Mouse (Mus musculus) forebrain, embryonic 16.5 days (tissue): Measurements from ENCODE around the gene Gtpbp6. TPM values are rescaled to one million over a fixed set of nuclear protein-coding genes. Genes with fewer than 3 reads are reported as not detected.
"Not testable (repeated sequence)": the region's sequence is repeated elsewhere in the genome, so short reads cannot be mapped to it uniquely, and the experiment has no call there.

Experiments used
- ATAC-seq: fragments of 200-750 bp; cut with Nextera tagmentation; 2 replicates; pipeline ENCODE4 v1.8.0; 2017; ENCODE audit warnings: mild to moderate bottlenecking, moderate library complexity
- H3K27ac ChIP-seq: fragments of 300-500 bp; sonication (generic); 2 replicates; pipeline ENCODE4 v1.5.1; 2014; ENCODE audit warnings: low read length, control low read depth
- H3K27me3 ChIP-seq: fragments of 300-500 bp; sonication (generic); replicated peaks from 2 replicates; pipeline ENCODE4 v1.6.1; 2014; ENCODE audit warnings: low read length; ENCODE audit not compliant: control insufficient read depth, insufficient read depth
- H3K36me3 ChIP-seq: fragments of 300-500 bp; sonication (generic); 2 replicates; pipeline ENCODE4 v1.6.1; 2014; ENCODE audit not compliant: control insufficient read depth, insufficient read depth
- H3K4me1 ChIP-seq: fragments of 300-500 bp; sonication (generic); replicated peaks from 2 replicates; pipeline ENCODE4 v1.6.1; 2014; ENCODE audit warnings: low read length; ENCODE audit not compliant: control insufficient read depth, insufficient read depth
- H3K4me2 ChIP-seq: fragments of 300-500 bp; sonication (generic); 2 replicates; pipeline ENCODE4 v1.6.1; 2014; ENCODE audit warnings: mild to moderate bottlenecking, low read length, control low read depth
- H3K4me3 ChIP-seq: fragments of 300-500 bp; sonication (generic); replicated peaks from 2 replicates; pipeline ENCODE4 v1.5.1; 2014; ENCODE audit warnings: mild to moderate bottlenecking, low read length, control low read depth
- H3K9ac ChIP-seq: fragments of 300-500 bp; sonication (generic); replicated peaks from 2 replicates; pipeline ENCODE4 v1.6.1; 2014; ENCODE audit warnings: low read depth, low read length, control low read depth
- H3K9me3 ChIP-seq: fragments of 300-500 bp; sonication (generic); 2 replicates; pipeline ENCODE4 v1.6.1; 2016; ENCODE audit warnings: low read length; ENCODE audit not compliant: control insufficient read depth
- WGBS: fragments of 180-500 bp; shearing (Covaris S2); extraction: QIAGEN DNeasy Blood & Tissue Kit; methylation state at CpG from one replicate; pipeline ENCODE4 v1.1.7; 2014; 5-methylcytosine and 5-hydroxymethylcytosine counted together
- polyA plus RNA-seq: library from polyadenylated mRNA; unstranded; fragments of >200 nt; fragmentation: Nextera tagmentation; extraction: Ambion mirVana; gene quantifications from 2 replicates; pipeline ENCODE4 v1.2.1, GENCODE M21; 2015

Gtpbp6 gene
- 61.7 and 68.9 TPM in 2 replicates for polyA plus RNA-seq

GRCm38 (mm10) chr5:110107581-110108304 lies at the start of gene Gtpbp6:
Gtpbp6 (minus strand) TSS chr5:110108197.
- Histone ChIP-seq H3K9ac (peak within 1 kb of the TSS; percentile 81), H3K27ac (peak within 1 kb of the TSS; percentile 97), H3K27me3 (no peaks in the 10 kb centered on the region), H3K4me3 (peak within 1 kb of the TSS; percentile 77), H3K4me2 (peak within 1 kb of the TSS; percentile 86), H3K4me1 (peaks cover 15% of the 10 kb centered on the region), H3K9me3 (0 out of 2 replicates have a peak, but pooled peaks cover 2% of the 10 kb centered on the region), H3K36me3 (peaks cover 34% of the 10 kb centered on the region)
- peak; percentile 78 for ATAC-seq
- WGBS: under 1% methylated on average over 71 of the region's 71 CpGs

- no peaks in the 10 kb centered on the region for H3K4me1 ChIP-seq
- H3K9ac ChIP-seq: no peak overlapping the region
- H3K27me3 ChIP-seq: no peaks in the 10 kb centered on the region
- H3K27ac ChIP-seq: no peak overlapping the region
- peaks cover 31% of the 10 kb centered on the region for H3K36me3 ChIP-seq
- no peak for ATAC-seq
- H3K4me2 ChIP-seq: no peak overlapping the region
- WGBS: 96% methylated on average over 5 of the region's 5 CpGs
- no peaks in the 10 kb centered on the region for H3K9me3 ChIP-seq
- no peak overlapping the region for H3K4me3 ChIP-seq
Observed at GRCm38 (mm10) chr5:110143007-110143406, 35.0 kb upstream of the Gtpbp6 start.

- no peak overlapping the region for H3K27ac ChIP-seq
- H3K4me1 ChIP-seq: no peaks in the 10 kb centered on the region; the same call in 1 of the 2 replicates
- no peak overlapping the region for H3K4me3 ChIP-seq
- H3K4me2 ChIP-seq: no peak overlapping the region
- peaks cover 29% of the 10 kb centered on the region for H3K36me3 ChIP-seq
- no peaks in the 10 kb centered on the region for H3K27me3 ChIP-seq
- H3K9me3 ChIP-seq: no peaks in the 10 kb centered on the region
- no peak for ATAC-seq
- no peak overlapping the region for H3K9ac ChIP-seq
- 88% methylated on average over 2 of the region's 2 CpGs for WGBS
Observed at GRCm38 (mm10) chr5:110142309-110142708, 34.3 kb upstream of the Gtpbp6 start.

DNA sequence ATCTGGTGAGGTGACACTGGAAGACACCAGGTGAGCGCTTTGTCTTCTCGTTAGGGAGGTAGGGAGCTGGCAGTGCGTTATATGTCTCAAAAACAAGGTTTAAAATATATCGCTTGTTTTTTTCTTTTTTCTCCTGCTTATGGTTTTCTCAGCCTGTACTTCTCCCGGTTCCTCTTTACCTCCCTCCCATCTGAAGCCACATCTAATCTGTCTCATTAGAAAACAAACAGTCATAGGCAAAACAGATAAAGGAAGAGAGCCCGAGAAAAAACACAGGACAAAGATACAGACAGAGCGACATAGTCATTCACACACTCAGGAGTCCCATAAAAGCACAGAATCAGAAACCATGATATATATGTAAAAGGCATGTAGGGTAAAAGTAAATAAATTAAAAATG lies 32.4 kb upstream of the Gtpbp6 start:
- H3K4me3 ChIP-seq: no peak overlapping the region
- H3K4me1 ChIP-seq: peaks cover 4% of the 10 kb centered on the region
- H3K36me3 ChIP-seq: peaks cover 15% of the 10 kb centered on the region; the same call in 1 of the 2 replicates
- no peak overlapping the region for H3K9ac ChIP-seq
- no peak for ATAC-seq
- WGBS: 94% methylated on average over 7 of the region's 7 CpGs
- H3K27ac ChIP-seq: no peak overlapping the region
- H3K9me3 ChIP-seq: no peaks in the 10 kb centered on the region
- H3K4me2 ChIP-seq: no peak overlapping the region
- no peaks in the 10 kb centered on the region for H3K27me3 ChIP-seq

DNA sequence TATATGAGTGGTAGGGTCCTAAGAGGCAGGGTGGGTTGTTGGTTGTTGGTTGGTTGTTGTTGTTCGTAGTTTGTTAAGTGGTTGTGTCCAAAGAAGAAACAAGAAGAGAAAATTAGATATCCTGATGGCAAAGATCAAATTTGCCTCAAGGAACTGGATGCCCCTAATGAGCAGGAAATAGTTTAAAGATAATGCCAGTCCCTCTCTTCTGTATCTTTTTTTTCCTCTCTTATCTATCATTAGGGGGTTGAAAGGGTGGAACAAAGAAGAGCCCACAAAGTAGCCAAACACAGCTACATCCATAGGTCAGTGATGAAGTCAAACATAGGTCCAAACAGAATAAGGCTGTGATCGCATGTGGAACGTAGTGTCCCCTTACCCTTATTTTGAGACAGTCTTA lies 31.3 kb upstream of the Gtpbp6 start:
- Histone ChIP-seq H3K4me2 (no peak overlapping the region), H3K36me3 (peaks cover 6% of the 10 kb centered on the region; the same call in 1 of the 2 replicates), H3K27me3 (no peaks in the 10 kb centered on the region), H3K4me1 (peaks cover 6% of the 10 kb centered on the region), H3K27ac (no peak overlapping the region), H3K9me3 (no peaks in the 10 kb centered on the region), H3K4me3 (no peak overlapping the region), H3K9ac (no peak overlapping the region)
- 93% methylated on average over 3 of the region's 3 CpGs for WGBS
- no peak for ATAC-seq

DNA sequence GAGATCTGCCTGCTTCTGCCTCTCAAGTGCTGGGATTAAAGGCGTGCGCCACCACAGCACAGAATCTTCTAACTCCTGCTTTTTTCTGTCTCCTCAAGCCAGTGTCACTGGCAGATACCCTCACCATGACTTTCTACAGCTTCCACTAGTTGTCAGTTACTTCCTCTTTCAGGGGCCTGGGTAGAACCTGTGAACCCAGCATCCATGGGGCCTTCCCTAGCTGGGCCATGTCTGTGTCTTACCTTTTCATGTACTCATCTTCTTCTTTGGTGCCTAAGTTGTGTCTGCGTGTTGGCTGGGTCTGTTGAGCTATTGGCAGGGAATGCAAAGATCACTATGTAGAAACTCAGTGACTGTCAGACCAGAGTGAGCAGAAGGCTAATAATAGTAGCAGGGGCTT lies 29.8 kb upstream of the Gtpbp6 start:
- Histone ChIP-seq H3K9me3 (no peaks in the 10 kb centered on the region), H3K27ac (no peak overlapping the region), H3K9ac (no peak overlapping the region), H3K4me3 (no peak overlapping the region), H3K4me2 (no peak overlapping the region), H3K36me3 (no peaks in the 10 kb centered on the region), H3K27me3 (no peaks in the 10 kb centered on the region), H3K4me1 (peaks cover 6% of the 10 kb centered on the region)
- ATAC-seq: no peak
- 98% methylated on average over 3 of the region's 3 CpGs for WGBS

DNA sequence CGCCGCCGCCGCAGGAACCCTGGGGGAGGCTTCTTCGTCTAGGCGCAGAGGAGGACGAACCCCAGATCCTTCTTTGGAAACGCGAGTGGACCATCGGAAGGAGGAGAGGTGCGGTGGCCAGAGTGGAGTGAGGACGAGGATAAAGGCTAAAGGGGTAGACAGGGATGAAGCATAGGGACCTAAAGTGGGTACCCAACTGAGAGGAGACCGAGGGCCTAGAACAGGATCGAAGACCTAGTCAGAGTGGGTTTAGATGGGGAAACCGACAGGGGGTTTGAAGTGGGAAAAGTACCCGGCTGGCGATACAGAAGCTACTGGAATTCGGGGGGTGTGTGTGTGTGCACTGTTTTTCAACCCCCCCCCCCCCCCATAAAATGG lies 28.1 kb upstream of the Gtpbp6 start:
- WGBS: 5% methylated on average over 18 of the region's 18 CpGs
- Histone ChIP-seq H3K9ac (peak overlapping the region; percentile 88), H3K27ac (peak overlapping the region; percentile 83), H3K4me1 (peaks cover 6% of the 10 kb centered on the region), H3K4me3 (peak overlapping the region; percentile 99), H3K36me3 (no peaks in the 10 kb centered on the region), H3K4me2 (peak overlapping the region; percentile 86), H3K27me3 (no peaks in the 10 kb centered on the region), H3K9me3 (no peaks in the 10 kb centered on the region)
- ATAC-seq: peak; percentile 26; the same call in 1 of the 2 replicates

- ATAC-seq: peak; percentile 99
- peak within 1 kb of the TSS; percentile 86 for H3K4me2 ChIP-seq
- peaks cover 6% of the 10 kb centered on the region for H3K4me1 ChIP-seq
- no peaks in the 10 kb centered on the region for H3K27me3 ChIP-seq
- WGBS: 3% methylated on average over 46 of the region's 46 CpGs
- H3K4me3 ChIP-seq: peak within 1 kb of the TSS; percentile 99
- peak within 1 kb of the TSS; percentile 83 for H3K27ac ChIP-seq
- no peaks in the 10 kb centered on the region for H3K9me3 ChIP-seq
- peaks cover 3% of the 10 kb centered on the region for H3K36me3 ChIP-seq
- H3K9ac ChIP-seq: peak within 1 kb of the TSS; percentile 88
Observed at GRCm38 (mm10) chr5:110135293-110136086, 27.5 kb upstream of the Gtpbp6 start, which contains the start of gene Chfr. Chfr (plus strand) TSS chr5:110135842.

DNA sequence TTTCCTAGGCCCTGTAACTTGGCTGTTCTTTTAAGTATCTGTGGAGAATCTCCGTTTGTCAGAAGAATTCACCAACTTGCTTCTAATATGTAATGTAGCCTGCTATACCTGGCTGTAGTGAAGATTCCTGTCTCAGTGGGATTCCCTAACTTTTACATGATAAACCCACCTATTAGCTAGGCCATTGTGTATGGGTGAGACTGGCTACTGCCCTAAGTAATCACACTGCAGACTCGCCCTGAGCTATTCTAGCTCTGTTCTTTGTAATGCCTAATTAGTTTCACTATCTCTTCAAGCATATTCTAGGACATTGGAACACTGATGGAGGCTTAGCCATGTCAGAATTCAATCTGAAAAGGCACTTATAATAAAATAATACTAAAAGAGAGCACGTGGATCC lies 14.4 kb upstream of the Gtpbp6 start:
- ATAC-seq, H3K27me3 ChIP-seq, H3K27ac ChIP-seq, H3K9me3 ChIP-seq, H3K4me2 ChIP-seq, H3K4me3 ChIP-seq, H3K9ac ChIP-seq, H3K4me1 ChIP-seq: not testable (repeated sequence)
- 88% methylated on average over 3 of the region's 3 CpGs for WGBS
- H3K36me3 ChIP-seq: peaks cover 37% of the 10 kb centered on the region
